Mouse (Mus musculus): Measurements from ENCODE around the gene Tmem150a. TPM values are rescaled to one million over a fixed set of nuclear protein-coding genes. Genes with fewer than 3 reads are reported as not detected.

The Tmem150a gene
- total RNA-seq, 2 experiments from 2014 or later = 9.1 to 12.5 TPM

DNA sequence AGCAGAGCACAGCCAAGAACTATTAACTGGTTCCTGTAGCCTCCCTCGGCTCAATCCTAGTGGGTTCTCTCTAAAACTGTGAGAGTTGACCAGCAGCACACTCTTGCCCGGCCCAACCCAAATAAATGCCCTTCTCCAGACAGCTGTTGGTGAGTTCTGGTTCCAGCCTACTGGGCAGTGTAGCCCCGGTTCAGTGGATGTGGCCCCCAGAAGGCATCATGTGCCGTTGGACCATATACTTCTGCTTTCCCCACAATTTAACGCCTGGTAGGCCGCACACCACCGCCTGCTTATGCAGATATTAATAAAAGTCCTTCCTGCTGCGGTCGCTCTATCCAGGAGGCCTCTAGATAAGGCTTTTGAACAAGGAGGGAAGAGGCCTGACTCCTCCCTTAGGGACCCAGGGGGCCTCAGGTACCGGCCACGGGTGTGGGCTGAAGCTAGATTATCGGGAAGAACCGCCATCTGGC lies 34.3 kb downstream of the Tmem150a start:
- intact Hi-C loops (cut with DNase I; ENCODE audit: low total_unique reads) = no loop called here
- no peak for DNase-seq

DNA sequence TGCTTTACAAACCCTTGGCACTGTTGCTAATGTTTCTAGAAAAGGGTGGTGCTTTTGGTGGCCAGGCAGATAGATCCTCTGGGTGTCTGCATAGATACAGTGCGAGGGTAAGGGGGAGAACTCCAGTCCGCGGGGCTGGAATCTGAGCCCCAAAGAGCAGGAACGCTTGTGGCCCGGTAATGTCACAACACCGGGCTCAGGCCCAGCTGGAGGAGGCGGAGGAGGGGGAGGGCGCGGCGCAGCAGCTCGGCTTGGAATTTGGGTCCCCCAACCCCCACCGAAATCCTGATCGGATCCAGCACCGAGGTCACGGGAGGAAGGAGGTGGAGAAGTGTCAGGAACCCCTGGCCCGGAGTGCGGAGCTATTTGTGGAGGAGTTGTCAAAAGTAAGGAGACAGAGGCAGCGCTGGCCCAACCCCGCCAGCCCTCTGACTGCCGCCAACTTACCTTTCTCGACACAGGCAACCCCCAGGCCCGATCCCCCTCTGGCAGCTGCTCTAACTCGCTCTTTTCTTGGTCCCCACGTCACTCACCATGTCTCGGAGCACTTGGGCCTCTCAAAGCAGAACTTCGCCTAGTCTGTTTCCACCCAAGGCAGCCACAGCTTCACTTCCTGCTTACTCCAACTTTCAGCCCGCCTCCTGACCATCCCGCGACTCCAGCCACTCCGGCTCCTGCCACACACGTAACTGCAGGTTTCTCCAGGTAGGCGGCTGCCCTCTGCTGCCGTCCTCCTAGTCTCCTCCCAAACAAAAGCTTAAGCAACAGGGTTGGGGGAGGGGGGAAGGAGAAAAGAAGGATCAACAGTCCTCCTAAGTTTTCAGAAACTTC lies 34.9 kb downstream of the Tmem150a start, which contains the start of gene Vamp8:
Gene Vamp8, minus strand, starts transcription at position 763 of the 831 bp plus-strand sequence.
- DNase-seq = peak; percentile 92
- intact Hi-C loops (cut with DNase I; ENCODE audit: low total_unique reads) = no loop called here

DNA sequence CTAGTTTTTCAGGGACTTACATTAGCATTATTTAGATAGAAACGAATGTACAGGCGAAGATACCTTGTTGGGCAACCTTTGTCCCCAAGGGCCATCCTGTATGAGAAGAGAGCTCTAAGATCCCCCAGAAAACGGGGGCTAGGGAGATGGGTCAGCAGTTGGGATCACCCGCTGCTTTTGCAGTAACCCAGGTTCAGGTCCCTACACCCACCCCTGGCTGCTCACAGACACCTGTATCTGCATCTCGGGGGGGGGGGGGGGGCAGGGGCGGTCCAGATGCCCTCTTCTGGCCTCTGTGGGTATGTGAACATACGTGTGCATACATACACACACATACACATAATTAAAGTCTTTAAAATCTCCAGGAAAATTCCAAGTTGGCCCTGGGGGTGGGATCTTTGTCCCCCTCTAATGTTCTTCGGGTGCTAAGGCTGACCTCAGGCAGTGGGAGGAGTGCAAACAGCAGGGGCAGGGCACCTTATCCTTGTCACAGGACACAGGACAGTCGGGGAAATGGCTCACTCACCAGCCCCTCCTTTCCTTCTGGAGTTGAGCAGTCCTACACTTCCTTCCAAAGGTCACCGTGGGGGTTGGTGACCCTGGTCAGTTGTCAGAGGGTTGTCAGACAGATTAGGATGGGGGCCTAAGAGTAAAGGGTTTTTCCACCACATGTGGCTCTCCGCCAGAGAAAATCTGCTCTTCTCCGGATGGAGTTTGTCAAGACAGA lies 35.7 kb downstream of the Tmem150a start:
- peak; percentile 29 for DNase-seq
- intact Hi-C loops (cut with DNase I; ENCODE audit: low total_unique reads) = no loop called here

DNA sequence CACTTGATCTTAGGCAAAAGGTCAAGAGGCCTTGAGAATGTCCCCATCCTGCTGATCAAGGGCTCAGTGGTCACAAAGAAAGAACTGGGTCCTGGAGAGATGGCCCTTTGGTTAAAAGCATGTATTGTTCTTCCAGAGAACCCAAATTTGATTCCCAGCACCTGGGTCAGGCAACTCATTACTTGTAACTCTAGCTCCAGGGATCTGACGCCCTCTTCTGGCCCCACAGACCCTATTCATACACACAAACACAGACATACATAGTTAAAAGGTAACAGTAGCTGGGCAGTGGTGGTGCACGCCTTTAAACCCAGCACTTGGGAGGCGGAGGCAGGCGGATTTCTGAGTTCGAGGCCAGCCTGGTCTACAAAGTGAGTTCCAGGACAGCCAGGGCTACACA lies 37.1 kb downstream of the Tmem150a start:
- DNase-seq = no peak
- intact Hi-C loops (cut with DNase I; ENCODE audit: low total_unique reads) = no loop called here

DNA sequence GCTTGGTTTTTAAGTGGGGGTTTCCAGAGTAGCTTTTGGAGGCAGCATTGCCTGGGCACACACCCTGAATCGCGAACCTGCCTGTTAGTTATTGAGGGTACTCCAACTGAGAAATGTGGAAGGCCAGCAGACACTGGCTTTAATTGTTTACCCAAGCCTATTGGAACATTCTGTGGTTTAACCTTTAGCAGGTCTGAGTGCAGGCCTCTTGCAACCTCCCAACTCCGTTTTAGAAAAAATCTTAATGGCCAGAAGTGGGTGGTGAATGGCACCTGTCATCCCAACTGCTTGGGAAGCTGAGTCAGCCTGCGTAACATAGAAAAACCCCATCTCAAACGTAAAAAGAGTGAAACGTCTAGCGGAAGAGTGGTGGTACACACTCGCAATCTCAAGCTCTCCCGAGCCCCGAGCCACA lies 41.6 kb downstream of the Tmem150a start:
- DNase-seq = no peak

DNA sequence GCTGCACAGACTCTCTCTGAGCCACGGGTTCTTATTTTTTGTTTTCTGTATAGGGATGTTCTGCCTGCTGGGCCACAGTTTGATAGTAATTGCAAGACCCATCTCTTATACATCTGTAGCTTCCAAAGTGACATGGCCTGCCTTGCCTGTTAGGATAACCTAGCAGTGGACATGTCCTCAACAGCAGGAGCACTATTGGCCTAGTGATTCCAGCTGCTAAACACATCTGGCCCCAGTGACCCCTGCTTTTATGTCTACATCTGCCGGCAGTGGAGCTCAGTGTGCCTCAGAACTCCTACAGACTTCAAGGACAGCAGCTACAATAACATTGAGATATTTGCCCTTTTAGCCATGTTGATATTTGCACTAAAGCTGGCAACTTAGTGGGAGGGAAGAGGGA lies 44.7 kb downstream of the Tmem150a start:
- intact Hi-C loops (cut with DNase I; ENCODE audit: low total_unique reads) = loop anchor here (10.0 kb wide), 1 partner anchor 215 kb away; no protein-coding TSS in a partner anchor
- no peak for DNase-seq

More for the DNA sequence above, 41.6 kb downstream of the Tmem150a start:
- intact Hi-C loops (cut with DNase I; ENCODE audit: low total_unique reads) = no loop called here

DNA sequence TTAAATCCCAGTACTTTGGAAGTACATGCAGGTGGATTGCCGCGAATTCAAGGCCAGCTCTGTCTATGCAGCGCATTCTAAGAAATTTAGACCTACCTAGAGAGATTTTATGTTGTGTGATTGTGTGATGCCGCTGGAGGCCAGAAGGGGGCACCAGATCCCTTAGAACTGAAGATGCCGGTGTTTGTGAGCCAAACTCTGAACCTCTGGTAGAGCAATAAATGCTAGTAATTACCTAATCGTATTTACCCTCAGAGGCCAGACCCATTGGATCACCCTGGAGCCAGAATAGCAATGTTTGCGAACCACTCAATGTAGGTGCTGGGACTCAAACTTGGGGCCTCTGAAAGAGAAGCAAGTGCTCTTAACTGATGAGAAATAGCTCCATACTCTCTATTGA lies 46.6 kb downstream of the Tmem150a start:
- peak; percentile 66 for DNase-seq
- intact Hi-C loops (cut with DNase I; ENCODE audit: low total_unique reads) = loop anchor here (10.0 kb wide), 1 partner anchor 217 kb away; no protein-coding TSS in a partner anchor

DNA sequence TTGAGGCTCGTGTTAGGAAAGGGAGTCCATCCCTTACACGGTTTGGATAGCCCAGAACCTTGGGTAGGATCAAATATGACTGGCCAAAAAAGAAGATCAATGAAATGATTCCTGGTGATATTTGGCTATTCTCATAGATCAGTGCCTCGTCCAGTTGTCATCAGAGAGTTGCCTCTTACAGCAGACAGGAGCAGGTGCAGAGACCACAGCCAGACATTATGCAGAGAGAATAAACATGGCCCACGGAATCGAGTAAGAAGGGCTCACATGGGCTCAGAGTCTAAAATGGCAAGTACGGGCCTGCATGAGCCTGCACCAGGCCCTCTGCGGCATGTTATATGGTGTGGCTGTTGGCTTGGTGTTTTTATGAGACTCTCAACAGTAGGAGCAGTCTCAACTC lies 50.1 kb downstream of the Tmem150a start:
- DNase-seq = no peak
- intact Hi-C loops (cut with DNase I; ENCODE audit: low total_unique reads) = loop anchor here (10.0 kb wide), 1 partner anchor 221 kb away; no protein-coding TSS in a partner anchor

DNA sequence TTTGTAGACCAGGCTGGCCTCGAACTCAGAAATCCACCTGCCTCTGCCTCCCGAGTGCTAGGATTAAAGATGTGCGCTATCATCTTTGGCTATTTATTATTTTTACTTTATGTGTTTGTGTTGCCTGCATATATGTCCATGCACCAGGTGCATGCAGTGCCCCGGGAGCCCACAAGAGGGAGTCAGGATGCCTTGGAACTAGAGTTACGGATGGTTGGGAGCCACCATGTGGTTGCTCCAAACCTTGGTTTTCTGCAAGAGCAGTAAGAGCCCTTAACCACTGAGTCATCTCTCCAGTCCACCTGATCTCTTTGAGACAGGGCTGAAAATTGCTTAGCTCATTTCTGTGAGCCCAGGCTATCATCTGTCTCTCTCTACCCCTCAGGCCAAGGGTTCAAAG lies 51.9 kb downstream of the Tmem150a start:
- intact Hi-C loops (cut with DNase I; ENCODE audit: low total_unique reads) = loop anchor here (10.0 kb wide), 1 partner anchor 222 kb away; no protein-coding TSS in a partner anchor
- DNase-seq = peak; percentile 78

Other genes with a start within 250 kb of the Tmem150a start
- 1 to 10 TPM; 5.3 to 7.1 TPM for gene Atoh8, start 119.9 kb upstream of the Tmem150a start, total RNA-seq (2021)
- gene Sftpb, start 50.8 kb upstream of the Tmem150a start, total RNA-seq (2021) = not detected
- 10 to 100 TPM; 16.7 to 17.2 TPM for gene Usp39, start 10.3 kb upstream of the Tmem150a start, total RNA-seq (2021)
- 10 to 100 TPM; 11.4 TPM for gene 0610030E20Rik, start 8.1 kb upstream of the Tmem150a start, total RNA-seq (2021)
- 10 to 100 TPM; 31.2 to 31.7 TPM for gene Rnf181, start 11.5 kb downstream of the Tmem150a start, total RNA-seq (2021)
- 10 to 100 TPM; 60.9 to 79.6 TPM for gene Vamp5, start 25.0 kb downstream of the Tmem150a start, total RNA-seq (2021)
- gene Vamp8, start 35.3 kb downstream of the Tmem150a start, total RNA-seq (2021) = 10 to 100 TPM; 51.8 to 52.7 TPM
- 10 to 100 TPM; 15.0 to 15.5 TPM for gene Ggcx, start 58.9 kb downstream of the Tmem150a start, total RNA-seq (2021)
- gene Mat2a, start 84.1 kb downstream of the Tmem150a start, total RNA-seq (2021) = 100 to 1,000 TPM; 202 to 277 TPM
- under 1 TPM; 0.78 to 0.98 TPM for gene Sh2d6, start 166.3 kb downstream of the Tmem150a start, total RNA-seq (2021)
- 10 to 100 TPM; 11.5 to 15.4 TPM for gene Capg, start 188.9 kb downstream of the Tmem150a start, total RNA-seq (2021)
- 1 to 10 TPM; 4.7 to 8.6 TPM for gene Elmod3, start 243.0 kb downstream of the Tmem150a start, total RNA-seq (2021)
- gene Retsat, start 243.0 kb downstream of the Tmem150a start, total RNA-seq (2021) = 10 to 100 TPM; 40.8 to 46.7 TPM